Mouse (Mus musculus) brain, embryonic 18.5 days (tissue): ENCODE data around the gene Napsa.

Experiments
- DNase-seq: peaks from one replicate; pipeline ENCODE4 v3.0.0-alpha.2; 2012; ENCODE audit warnings: low read depth, low spot score

Gene Napsa

GRCm38 (mm10) chr7:44596051-44596450 is 23.9 kb downstream of the Napsa start:
- DNase-seq, result no peak

GRCm38 (mm10) chr7:44596996-44597538 is 24.9 kb downstream of the Napsa start:
- no peak for DNase-seq

GRCm38 (mm10) chr7:44597666-44598065 is 25.5 kb downstream of the Napsa start:
- no peak for DNase-seq

GRCm38 (mm10) chr7:44598336-44598735 is 26.2 kb downstream of the Napsa start:
- no peak for DNase-seq

GRCm38 (mm10) chr7:44600691-44601262 is 28.6 kb downstream of the Napsa start:
- DNase-seq, result no peak

GRCm38 (mm10) chr7:44601646-44602045 is 29.5 kb downstream of the Napsa start:
- no peak for DNase-seq

GRCm38 (mm10) chr7:44602443-44602842 is 30.3 kb downstream of the Napsa start:
- no peak for DNase-seq

GRCm38 (mm10) chr7:44603186-44603855 is 31.1 kb downstream of the Napsa start:
- DNase-seq, result no peak

- DNase-seq, result no peak
Measured at GRCm38 (mm10) chr7:44604139-44604606, 32.0 kb downstream of the Napsa start.

GRCm38 (mm10) chr7:44604619-44605018 is 32.4 kb downstream of the Napsa start:
- DNase-seq, result no peak

GRCm38 (mm10) chr7:44605436-44605835 is 33.3 kb downstream of the Napsa start:
- no peak for DNase-seq

- no peak for DNase-seq
Measured at GRCm38 (mm10) chr7:44606171-44606901, 34.2 kb downstream of the Napsa start.

GRCm38 (mm10) chr7:44612192-44612591 is 40.0 kb downstream of the Napsa start:
- DNase-seq, result no peak

GRCm38 (mm10) chr7:44614041-44614688 is 42.0 kb downstream of the Napsa start:
- DNase-seq, result no peak

GRCm38 (mm10) chr7:44615309-44615708 is 43.1 kb downstream of the Napsa start:
- no peak for DNase-seq

GRCm38 (mm10) chr7:44615987-44616386 is 43.8 kb downstream of the Napsa start:
- DNase-seq, result no peak

- DNase-seq, result no peak
Measured at GRCm38 (mm10) chr7:44617059-44617458, 44.9 kb downstream of the Napsa start.

GRCm38 (mm10) chr7:44623714-44624542 is 51.7 kb downstream of the Napsa start:
- no peak for DNase-seq

GRCm38 (mm10) chr7:44624543-44624826 is 52.3 kb downstream of the Napsa start:
- no peak for DNase-seq

- no peak for DNase-seq
Measured at GRCm38 (mm10) chr7:44624828-44625227, 52.6 kb downstream of the Napsa start.
